Mouse (Mus musculus) kidney, postnatal 0 days (tissue): ENCODE measurements at regions not wholly inside any gene's neighbourhood (a gene's known extent, or its start where the extent isn't known, plus 50 kb on each side); places are given as distances from the start of the nearest gene placed in this dataset. TPM values are rescaled to one million over a fixed set of nuclear protein-coding genes. Genes with fewer than 3 reads are reported as not detected.

Experiments used
- ATAC-seq: fragments of 200-750 bp; cut with Nextera tagmentation; replicated peaks from 2 replicates; pipeline ENCODE4 v1.8.0; 2017; ENCODE audit warnings: low read depth, moderate number of reproducible peaks, moderate TSS enrichment, moderate library complexity; ENCODE audit not compliant: low FRiP score
- DNase-seq: peaks from one replicate; pipeline ENCODE4 v3.0.0-alpha.2; 2016; ENCODE audit warnings: low spot score
- H3K27ac ChIP-seq: fragments of 300-500 bp; sonication (generic); 2 replicates; pipeline ENCODE4 v1.5.1; 2014; ENCODE audit warnings: mild to moderate bottlenecking
- H3K27me3 ChIP-seq: fragments of 300-500 bp; sonication (generic); 2 replicates; pipeline ENCODE4 v1.6.1; 2014; ENCODE audit warnings: low read length, mixed read lengths; ENCODE audit not compliant: insufficient read depth
- H3K36me3 ChIP-seq: fragments of 300-500 bp; sonication (generic); 2 replicates; pipeline ENCODE4 v1.6.1; 2014; ENCODE audit warnings: low read length, mixed read lengths; ENCODE audit not compliant: insufficient read depth
- H3K4me1 ChIP-seq: fragments of 300-500 bp; sonication (generic); replicated peaks from 2 replicates; pipeline ENCODE4 v1.6.1; 2014; ENCODE audit warnings: antibody characterized with exemption, low read length, mixed read lengths; ENCODE audit not compliant: insufficient read depth
- H3K4me2 ChIP-seq: fragments of 300-500 bp; sonication (generic); 2 replicates; pipeline ENCODE4 v1.6.1; 2014; ENCODE audit warnings: mild to moderate bottlenecking, low read length, moderate library complexity, mixed read lengths
- H3K4me3 ChIP-seq: fragments of 300-500 bp; sonication (generic); replicated peaks from 2 replicates; pipeline ENCODE4 v1.5.1; 2014; ENCODE audit warnings: low read depth, low read length
- H3K9ac ChIP-seq: fragments of 300-500 bp; sonication (generic); 2 replicates; pipeline ENCODE4 v1.6.1; 2014; ENCODE audit warnings: low read depth, low read length
- H3K9me3 ChIP-seq: fragments of 300-500 bp; sonication (generic); replicated peaks from 2 replicates; pipeline ENCODE4 v1.6.1; 2016; ENCODE audit warnings: low read length, inconsistent platforms, mixed read lengths
- CTCF ChIP-seq: IDR thresholded peaks from 2 replicates; pipeline ENCODE4 v1.5.1; 2016; ENCODE audit warnings: antibody characterized with exemption, low read depth, mild to moderate bottlenecking, moderate library complexity
- WGBS: fragments of 180-500 bp; shearing (Covaris S2); extraction: QIAGEN DNeasy Blood & Tissue Kit; methylation state at CpG from one replicate; pipeline ENCODE4 v1.1.7; 2014; 5-methylcytosine and 5-hydroxymethylcytosine counted together
- microRNA-seq: library from miRNA; unstranded; fragments of <30 nt; microRNA quantifications from one replicate; pipeline ENCODE4, GENCODE M21; 2016

DNA sequence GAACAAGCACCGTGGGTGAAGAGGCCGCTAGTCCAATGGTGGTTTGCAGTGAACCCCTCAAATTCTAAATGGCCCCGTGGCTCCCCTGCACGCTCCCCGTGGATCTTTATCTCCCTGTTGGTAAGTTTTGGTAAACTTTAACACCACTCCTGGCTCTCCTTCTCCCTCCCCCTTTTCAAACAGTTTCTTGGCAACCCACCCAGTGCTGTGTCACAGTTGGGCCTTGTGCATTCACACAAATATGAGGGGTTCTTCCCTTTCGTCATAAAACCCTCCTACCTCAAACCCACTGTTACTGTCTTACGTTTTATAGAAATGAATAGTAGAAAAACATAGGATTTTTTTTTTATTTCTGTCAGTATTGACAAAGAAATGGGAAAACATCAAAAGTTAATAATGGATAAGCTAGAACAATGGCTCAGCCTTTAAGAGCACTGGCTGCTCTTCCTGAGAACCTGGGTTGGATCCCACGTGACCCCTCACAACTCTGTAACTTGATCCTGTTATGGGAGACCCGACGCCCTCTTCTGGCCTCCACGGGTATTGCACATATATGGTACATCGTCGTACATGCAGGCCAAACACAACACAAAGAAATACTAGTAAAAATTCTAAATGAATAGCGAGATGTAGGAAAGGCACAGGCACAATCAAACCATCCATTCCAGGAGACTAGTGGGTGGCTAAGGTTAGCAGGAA is 71.1 kb upstream of the Man2a1 start:
- WGBS: 79% methylated on average over 14 of the region's 14 CpGs
- H3K4me1 ChIP-seq: no peaks in the 10 kb centered on the region

DNA sequence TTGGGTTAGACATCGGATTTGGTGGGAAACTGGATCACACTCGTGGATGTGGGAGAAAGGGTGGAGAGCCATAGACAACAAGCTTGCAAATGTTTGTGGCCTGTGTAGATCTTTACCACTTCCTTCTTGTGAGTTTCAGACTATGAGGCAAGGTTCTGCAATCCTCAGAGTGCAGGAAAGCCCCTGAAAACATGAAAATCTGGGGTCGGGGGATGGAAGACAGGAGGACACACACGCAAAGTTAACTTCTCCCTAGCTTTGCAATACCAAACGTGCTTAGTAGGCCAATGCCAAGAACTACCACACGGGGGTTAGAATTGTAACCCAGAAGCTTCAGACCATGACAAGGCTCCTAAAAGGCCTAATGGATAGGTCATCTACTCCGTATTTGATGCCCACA is 69.4 kb upstream of the Man2a1 start:
- Histone ChIP-seq H3K4me1 (no peaks in the 10 kb centered on the region), H3K36me3 (no peaks in the 10 kb centered on the region), H3K27ac (no peak overlapping the region), H3K4me2 (no peak overlapping the region), H3K27me3 (no peaks in the 10 kb centered on the region), H3K9me3 (no peaks in the 10 kb centered on the region), H3K4me3 (no peak overlapping the region), H3K9ac (no peak overlapping the region)
- whole genome bisulfite sequencing: 86% methylated on average over 7 of the region's 7 CpGs
- TF ChIP-seq CTCF: no peak
- ATAC-seq (no peak), DNase-seq (no peak)

More for the DNA sequence above, 71.1 kb upstream of the Man2a1 start:
- Histone ChIP-seq H3K9me3 (no peaks in the 10 kb centered on the region), H3K36me3 (no peaks in the 10 kb centered on the region), H3K9ac (no peak overlapping the region), H3K4me2 (no peak overlapping the region), H3K27ac (no peak overlapping the region), H3K27me3 (no peaks in the 10 kb centered on the region), H3K4me3 (no peak overlapping the region)
- TF ChIP-seq CTCF: peak; percentile 50
- no peak for ATAC-seq
- no peak for DNase-seq

- TF ChIP-seq CTCF: no peak
- H3K27me3 ChIP-seq: no peaks in the 10 kb centered on the region
- 85% methylated on average over 4 of the region's 4 CpGs for WGBS
- no peak overlapping the region for H3K4me2 ChIP-seq
- H3K4me3 ChIP-seq: no peak overlapping the region
- DNase-seq (no peak), ATAC-seq (no peak)
- no peaks in the 10 kb centered on the region for H3K36me3 ChIP-seq
- H3K9me3 ChIP-seq: no peaks in the 10 kb centered on the region
- H3K4me1 ChIP-seq: no peaks in the 10 kb centered on the region
- no peak overlapping the region for H3K9ac ChIP-seq
- no peak overlapping the region for H3K27ac ChIP-seq
Observed at GRCm38 (mm10) chr17:64534323-64534722, 66.2 kb upstream of the Man2a1 start.

GRCm38 (mm10) chr17:64538520-64538953 is 62.0 kb upstream of the Man2a1 start:
- H3K27ac ChIP-seq: no peak overlapping the region
- no peaks in the 10 kb centered on the region for H3K9me3 ChIP-seq
- H3K4me3 ChIP-seq: no peak overlapping the region
- H3K36me3 ChIP-seq: no peaks in the 10 kb centered on the region
- no peak for TF ChIP-seq CTCF
- no peak overlapping the region for H3K9ac ChIP-seq
- H3K4me1 ChIP-seq: no peaks in the 10 kb centered on the region
- 24% methylated on average over 10 of the region's 10 CpGs for WGBS
- H3K4me2 ChIP-seq: peak overlapping the region; percentile 8; the same call in 1 of the 2 replicates
- ATAC-seq (0 out of 2 replicates have a peak, but pooled peaks have one; percentile 29), DNase-seq (peak; percentile 82)
- no peaks in the 10 kb centered on the region for H3K27me3 ChIP-seq

DNA sequence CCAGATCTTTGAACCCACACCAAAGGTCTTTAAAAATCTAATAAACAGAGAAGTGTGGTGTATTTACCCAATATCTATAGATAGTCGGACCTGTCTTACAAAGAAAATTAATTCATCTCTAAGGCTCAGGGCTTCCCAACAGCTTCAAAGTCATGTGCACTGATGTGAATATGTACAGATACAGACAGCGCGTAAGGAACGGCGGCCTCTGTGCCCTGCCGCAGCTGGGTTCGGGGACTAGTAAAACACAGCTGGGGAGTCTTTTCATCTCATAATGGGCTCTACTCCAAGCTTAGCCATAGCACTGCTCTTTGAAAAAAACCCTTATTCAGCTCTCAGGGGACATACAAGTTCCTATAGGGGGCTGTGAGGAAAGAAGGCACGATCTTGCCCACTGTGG is 60.1 kb upstream of the Man2a1 start:
- no peak overlapping the region for H3K4me2 ChIP-seq
- no peak overlapping the region for H3K4me3 ChIP-seq
- no peaks in the 10 kb centered on the region for H3K9me3 ChIP-seq
- H3K27ac ChIP-seq: no peak overlapping the region
- H3K9ac ChIP-seq: no peak overlapping the region
- no peaks in the 10 kb centered on the region for H3K36me3 ChIP-seq
- no peaks in the 10 kb centered on the region for H3K4me1 ChIP-seq
- ATAC-seq (no peak), DNase-seq (no peak)
- no peak for TF ChIP-seq CTCF
- 89% methylated on average over 8 of the region's 8 CpGs for WGBS
- H3K27me3 ChIP-seq: no peaks in the 10 kb centered on the region

GRCm38 (mm10) chr17:64548536-64548935 is 52.0 kb upstream of the Man2a1 start:
- TF ChIP-seq CTCF: no peak

GRCm38 (mm10) chr17:64550034-64550433 is 50.5 kb upstream of the Man2a1 start:
- Histone ChIP-seq H3K4me1 (no peaks in the 10 kb centered on the region), H3K9ac (no peak overlapping the region), H3K9me3 (no peaks in the 10 kb centered on the region), H3K27me3 (no peaks in the 10 kb centered on the region), H3K27ac (no peak overlapping the region), H3K36me3 (no peaks in the 10 kb centered on the region), H3K4me2 (no peak overlapping the region), H3K4me3 (no peak overlapping the region)
- DNase-seq (no peak), ATAC-seq (no peak)
- no peak for TF ChIP-seq CTCF
- WGBS: 74% methylated on average over 6 of the region's 6 CpGs

More at GRCm38 (mm10) chr17:64548536-64548935, 52.0 kb upstream of the Man2a1 start:
- H3K4me2 ChIP-seq: no peak overlapping the region
- no peak for DNase-seq
- H3K4me1 ChIP-seq: no peaks in the 10 kb centered on the region
- ATAC-seq: no peak
- 69% methylated on average over 7 of the region's 7 CpGs for WGBS
- H3K4me3 ChIP-seq: no peak overlapping the region
- no peaks in the 10 kb centered on the region for H3K36me3 ChIP-seq
- no peak overlapping the region for H3K27ac ChIP-seq
- H3K27me3 ChIP-seq: no peaks in the 10 kb centered on the region
- no peak overlapping the region for H3K9ac ChIP-seq
- H3K9me3 ChIP-seq: no peaks in the 10 kb centered on the region

Small RNA genes in the stretch of these regions (microRNA-seq; reads per million reads assigned to microRNA genes)
- gene Mir6420: not detected
